Mouse (Mus musculus) liver, adult 2 months (tissue): ENCODE data around the gene Phldb2. TPM values are rescaled to one million over a fixed set of nuclear protein-coding genes. Genes with fewer than 3 reads are reported as not detected.
A peak's percentile ranks its signal among the peaks of the same experiment; 100 is the strongest.

ENCODE experiments used
- DNase-seq: peaks from one replicate; pipeline ENCODE4 v3.0.0-alpha.2; 2011; ENCODE audit warnings: low read depth, low spot score; ENCODE audit errors: extremely low read depth
- H3K27ac ChIP-seq: fragments of 200-500 bp; replicated peaks from 2 replicates; pipeline ENCODE4 v1.5.1; 2012; ENCODE audit warnings: low read depth, mild to moderate bottlenecking, control low read depth, inconsistent platforms, low read length; ENCODE audit not compliant: insufficient read depth
- H3K27me3 ChIP-seq: fragments of 200-500 bp; 2 replicates; pipeline ENCODE4 v1.6.1; 2012; ENCODE audit warnings: mild to moderate bottlenecking, moderate library complexity, low read length, inconsistent platforms; ENCODE audit not compliant: control insufficient read depth, insufficient read depth
- H3K36me3 ChIP-seq: fragments of 200-500 bp; 2 replicates; pipeline ENCODE4 v1.6.1; 2012; ENCODE audit warnings: low read length, inconsistent platforms; ENCODE audit not compliant: control insufficient read depth, insufficient read depth
- H3K4me1 ChIP-seq: fragments of 200-500 bp; 2 replicates; pipeline ENCODE4 v1.6.1; 2011; ENCODE audit warnings: low read length; ENCODE audit not compliant: control insufficient read depth, insufficient read depth
- H3K4me3 ChIP-seq: fragments of 200-500 bp; 2 replicates; pipeline ENCODE4 v1.5.1; 2011; ENCODE audit warnings: low read depth, mild to moderate bottlenecking, control low read depth, low read length, moderate library complexity; ENCODE audit not compliant: insufficient read depth
- H3K79me2 ChIP-seq: fragments of 200-500 bp; 2 replicates; pipeline ENCODE4 v1.6.1; 2012; ENCODE audit warnings: inconsistent platforms, mild to moderate bottlenecking, low read length, moderate library complexity; ENCODE audit not compliant: control insufficient read depth, insufficient read depth
- H3K9ac ChIP-seq: fragments of 200-500 bp; 2 replicates; pipeline ENCODE4 v1.6.1; 2012; ENCODE audit warnings: low read depth, mild to moderate bottlenecking, control low read depth, inconsistent platforms, low read length
- CTCF ChIP-seq: fragments of 200-500 bp; IDR thresholded peaks from 2 replicates; pipeline ENCODE4 v1.5.1; 2011; ENCODE audit warnings: low read depth, low read length, control low read depth
- POLR2A ChIP-seq: fragments of 200-500 bp; IDR thresholded peaks from 2 replicates; pipeline ENCODE4 v1.6.1; 2011; ENCODE audit warnings: low read length, control low read depth; ENCODE audit not compliant: insufficient read depth; ENCODE audit errors: extremely low read depth
- WGBS: fragments of 180-500 bp; shearing (Covaris S2); methylation state at CpG from one replicate; pipeline ENCODE4 v1.1.7; 2018; 5-methylcytosine and 5-hydroxymethylcytosine counted together
- polyA plus RNA-seq: library from polyadenylated mRNA; depleted of rRNA; stranded (reverse); fragments of >200 nt; gene quantifications from 2 replicates; pipeline ENCODE4 v1.2.3, GENCODE M21; 2012
- total RNA-seq: library from RNA; depleted of rRNA; stranded (reverse); fragments of >200 nt; gene quantifications from 2 replicates; pipeline ENCODE4 v1.2.3, GENCODE M21; 2014

Gene Phldb2
- total and polyA plus RNA-seq, 2 experiments: 19.1 to 58.3 TPM

- DNase-seq: no peak
- Histone ChIP-seq H3K36me3 (peaks cover 2% of the 10 kb centered on the region; the same call in 1 of the 2 replicates), H3K4me1 (no peaks in the 10 kb centered on the region; the same call in 1 of the 2 replicates), H3K27me3 (no peaks in the 10 kb centered on the region), H3K79me2 (no peaks in the 10 kb centered on the region), H3K4me3 (no peak overlapping the region), H3K9ac (no peak overlapping the region), H3K27ac (no peak overlapping the region)
- TF ChIP-seq POLR2A: no peak
- TF ChIP-seq CTCF: no peak
- WGBS: 86% methylated on average over 5 of the region's 5 CpGs
Measured at GRCm38 (mm10) chr16:45877171-45877570, 76.2 kb downstream of the Phldb2 start.

DNA sequence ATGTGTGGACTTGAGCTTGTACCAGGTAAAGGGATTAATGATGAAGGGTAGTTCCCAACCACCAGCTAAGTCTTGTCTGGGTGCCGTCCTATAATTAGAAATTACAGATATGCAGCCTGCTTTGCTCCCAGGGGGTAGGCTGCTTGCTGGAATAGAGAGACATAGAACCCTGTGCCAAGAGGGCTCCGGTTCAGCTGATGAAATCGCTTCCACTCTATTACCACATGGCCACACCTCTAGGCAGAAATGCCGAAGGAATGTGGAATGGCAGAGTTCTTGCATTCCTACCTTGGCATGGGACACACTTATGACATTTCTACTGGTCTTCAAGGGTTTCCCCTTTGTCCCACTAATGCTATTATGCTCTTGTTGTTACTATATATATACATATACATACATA is 80.0 kb downstream of the Phldb2 start:
- 24% methylated on average over 4 of the region's 4 CpGs for WGBS
- Histone ChIP-seq H3K4me3 (no peak overlapping the region), H3K27me3 (no peaks in the 10 kb centered on the region), H3K79me2 (no peaks in the 10 kb centered on the region), H3K36me3 (no peaks in the 10 kb centered on the region; the same call in 1 of the 2 replicates), H3K4me1 (peaks cover 4% of the 10 kb centered on the region; the same call in 1 of the 2 replicates), H3K9ac (no peak overlapping the region), H3K27ac (no peak overlapping the region)
- no peak for TF ChIP-seq POLR2A
- no peak for TF ChIP-seq CTCF
- peak; percentile 72 for DNase-seq

- DNase-seq: peak; percentile 37
- no peak for TF ChIP-seq POLR2A
- no peak for TF ChIP-seq CTCF
- Histone ChIP-seq H3K36me3 (no peaks in the 10 kb centered on the region), H3K27me3 (no peaks in the 10 kb centered on the region), H3K79me2 (no peaks in the 10 kb centered on the region), H3K4me3 (no peak overlapping the region), H3K9ac (no peak overlapping the region), H3K4me1 (peaks cover 4% of the 10 kb centered on the region; the same call in 1 of the 2 replicates), H3K27ac (no peak overlapping the region)
- 45% methylated on average over 10 of the region's 10 CpGs for WGBS
Measured at GRCm38 (mm10) chr16:45871286-45871976, 82.0 kb downstream of the Phldb2 start.

- DNase-seq: no peak
- H3K4me1 ChIP-seq: peaks cover 4% of the 10 kb centered on the region; the same call in 1 of the 2 replicates
- no peaks in the 10 kb centered on the region for H3K79me2 ChIP-seq
- no peak overlapping the region for H3K27ac ChIP-seq
- no peak overlapping the region for H3K4me3 ChIP-seq
- H3K9ac ChIP-seq: no peak overlapping the region
- WGBS: 39% methylated on average over 2 of the region's 2 CpGs
- no peaks in the 10 kb centered on the region for H3K27me3 ChIP-seq
- TF ChIP-seq CTCF: no peak
- TF ChIP-seq POLR2A: no peak
- no peaks in the 10 kb centered on the region for H3K36me3 ChIP-seq
Measured at GRCm38 (mm10) chr16:45870651-45871050, 82.7 kb downstream of the Phldb2 start.

DNA sequence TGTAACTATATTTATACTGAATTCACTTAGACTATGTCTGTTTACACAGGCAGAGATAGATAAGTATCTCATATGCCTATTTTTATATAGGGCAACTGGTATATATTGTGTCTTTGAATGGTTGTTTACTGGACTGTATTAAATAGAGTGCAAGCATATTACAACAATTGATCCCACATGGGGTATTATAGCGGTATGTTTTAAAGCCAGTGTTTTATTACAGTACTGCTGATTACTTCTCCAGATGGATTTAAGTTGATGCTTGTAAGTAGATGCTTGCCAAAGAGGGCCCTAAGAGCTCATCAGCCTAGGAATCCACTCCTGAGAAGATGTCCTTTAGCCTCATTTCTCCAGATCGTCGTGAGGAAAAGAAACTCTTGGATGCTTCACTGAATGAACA is 84.4 kb downstream of the Phldb2 start:
- no peaks in the 10 kb centered on the region for H3K79me2 ChIP-seq
- H3K27ac ChIP-seq: no peak overlapping the region
- H3K27me3 ChIP-seq: no peaks in the 10 kb centered on the region
- TF ChIP-seq POLR2A (no peak), CTCF (no peak)
- peaks cover 4% of the 10 kb centered on the region; the same call in 1 of the 2 replicates for H3K4me1 ChIP-seq
- H3K4me3 ChIP-seq: no peak overlapping the region
- WGBS: 84% methylated on average over 3 of the region's 3 CpGs
- no peak for DNase-seq
- no peak overlapping the region for H3K9ac ChIP-seq
- peaks cover 2% of the 10 kb centered on the region; the same call in 1 of the 2 replicates for H3K36me3 ChIP-seq

DNA sequence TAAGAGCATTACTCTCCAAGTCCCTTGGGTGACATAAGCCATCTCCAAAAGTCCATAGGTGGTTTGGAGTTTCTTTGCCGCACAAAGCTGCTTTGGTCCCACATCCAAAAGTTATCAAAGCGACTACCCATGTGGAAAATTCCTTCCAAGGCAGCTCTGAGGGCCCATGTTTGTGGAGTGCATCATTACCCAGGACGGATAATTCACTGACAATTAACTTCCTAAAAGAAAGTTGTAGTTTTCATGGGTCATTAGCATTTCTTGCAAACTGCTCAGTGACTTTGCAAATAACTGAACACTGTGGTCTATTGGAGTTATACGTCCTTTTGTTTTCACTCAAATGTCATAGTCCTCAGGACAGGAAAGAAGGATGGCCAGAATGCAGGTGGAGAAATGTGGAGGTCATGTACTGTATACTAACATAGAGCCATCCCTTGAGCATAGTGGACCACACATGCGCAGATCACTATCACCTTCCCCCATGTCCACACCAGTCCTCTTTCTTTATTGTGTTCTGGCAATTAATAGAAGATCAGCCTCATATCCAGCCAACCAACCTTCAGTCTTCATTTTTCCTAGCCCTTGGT is 96.0 kb downstream of the Phldb2 start:
- 97% methylated on average over 5 of the region's 5 CpGs for WGBS
- no peaks in the 10 kb centered on the region for H3K27me3 ChIP-seq
- no peaks in the 10 kb centered on the region for H3K4me1 ChIP-seq
- no peak overlapping the region for H3K4me3 ChIP-seq
- H3K27ac ChIP-seq: no peak overlapping the region
- TF ChIP-seq POLR2A: no peak
- H3K36me3 ChIP-seq: peaks cover 1% of the 10 kb centered on the region; the same call in 1 of the 2 replicates
- H3K79me2 ChIP-seq: no peaks in the 10 kb centered on the region
- no peak for DNase-seq
- no peak overlapping the region for H3K9ac ChIP-seq
